Mouse (Mus musculus): ENCODE data around the gene Tnrc18.

Gene Tnrc18

GRCm38 (mm10) chr5:142690343-142690742 lies 127.1 kb downstream of the Tnrc18 start:
- DNase-seq (ENCODE audit: low spot score) = no peak

GRCm38 (mm10) chr5:142688866-142689265 lies 128.6 kb downstream of the Tnrc18 start:
- no peak for DNase-seq (ENCODE audit: low spot score)

- DNase-seq (ENCODE audit: low spot score) = no peak
Observed at GRCm38 (mm10) chr5:142682529-142682928, 134.9 kb downstream of the Tnrc18 start.

GRCm38 (mm10) chr5:142681911-142682310 lies 135.6 kb downstream of the Tnrc18 start:
- no peak for DNase-seq (ENCODE audit: low spot score)

GRCm38 (mm10) chr5:142679065-142679464 lies 138.4 kb downstream of the Tnrc18 start:
- DNase-seq (ENCODE audit: low spot score) = no peak

GRCm38 (mm10) chr5:142678141-142678571 lies 139.3 kb downstream of the Tnrc18 start:
- DNase-seq (ENCODE audit: low spot score) = no peak
